Mouse (Mus musculus): Measurements from ENCODE around the gene Sipa1l1.
A peak's percentile ranks its signal among the peaks of the same experiment; 100 is the strongest.

Gene Sipa1l1

DNA sequence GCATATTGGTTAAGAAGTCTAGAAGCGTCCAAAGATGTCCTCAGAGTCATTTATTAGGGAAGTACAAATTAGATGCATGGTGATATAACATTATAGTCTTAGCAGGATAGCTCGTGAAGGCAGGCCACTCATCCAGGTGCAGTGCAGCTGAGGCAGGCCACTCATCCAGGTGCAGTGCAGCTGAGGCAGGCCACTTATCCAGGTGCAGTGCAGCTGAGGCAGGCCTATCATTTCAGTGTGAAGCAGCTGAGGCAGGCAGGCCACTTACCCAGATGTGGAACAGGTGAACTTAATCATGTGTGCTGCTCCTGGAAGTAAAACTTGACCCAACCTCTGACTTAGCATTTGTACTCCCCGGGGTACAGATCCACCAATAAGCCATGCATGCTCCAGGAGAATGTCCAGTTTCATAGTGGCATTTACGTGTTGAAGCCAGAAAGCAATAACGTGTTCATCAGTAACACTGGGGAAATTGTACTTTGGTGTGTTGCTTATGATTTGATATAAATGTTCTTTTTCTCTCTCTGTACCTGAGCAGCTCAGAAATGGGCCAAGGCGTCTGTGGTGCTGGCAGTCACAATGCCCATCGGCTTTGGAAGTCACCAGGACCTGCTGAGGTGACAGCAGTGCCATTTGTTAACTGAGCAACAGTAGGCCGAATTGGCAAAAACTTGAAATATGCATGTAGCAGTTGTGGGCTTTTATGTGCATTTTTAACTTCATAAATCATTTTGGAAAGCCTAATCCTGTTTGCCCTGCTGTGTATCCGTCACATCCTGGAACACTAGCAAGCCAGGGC is 129.7 kb downstream of the Sipa1l1 start:
- DNase-seq: peak; percentile 62 to 67

DNA sequence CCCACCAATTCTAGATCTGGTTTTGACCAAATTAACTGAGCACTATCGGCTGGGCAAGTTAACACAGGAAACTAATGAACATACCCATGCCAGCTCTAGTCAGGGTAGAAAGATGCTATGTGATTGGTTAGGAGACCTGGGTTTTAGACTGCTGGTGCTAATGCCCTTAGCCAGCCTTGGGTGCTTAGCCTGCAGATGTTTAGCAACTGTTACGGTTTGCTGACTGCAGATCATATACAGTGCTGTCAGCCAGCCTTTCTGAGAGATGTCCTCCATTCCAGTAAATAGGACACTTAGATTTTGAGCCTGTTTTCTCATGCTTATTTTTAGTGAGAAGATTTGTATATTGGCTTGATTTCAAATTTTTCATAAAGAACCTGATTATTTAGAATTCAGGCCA is 135.0 kb downstream of the Sipa1l1 start:
- no peak for DNase-seq

GRCm38 (mm10) chr12:82306035-82306434 is 136.9 kb downstream of the Sipa1l1 start:
- DNase-seq: no peak

GRCm38 (mm10) chr12:82311593-82311992 is 142.5 kb downstream of the Sipa1l1 start:
- no peak for DNase-seq

DNA sequence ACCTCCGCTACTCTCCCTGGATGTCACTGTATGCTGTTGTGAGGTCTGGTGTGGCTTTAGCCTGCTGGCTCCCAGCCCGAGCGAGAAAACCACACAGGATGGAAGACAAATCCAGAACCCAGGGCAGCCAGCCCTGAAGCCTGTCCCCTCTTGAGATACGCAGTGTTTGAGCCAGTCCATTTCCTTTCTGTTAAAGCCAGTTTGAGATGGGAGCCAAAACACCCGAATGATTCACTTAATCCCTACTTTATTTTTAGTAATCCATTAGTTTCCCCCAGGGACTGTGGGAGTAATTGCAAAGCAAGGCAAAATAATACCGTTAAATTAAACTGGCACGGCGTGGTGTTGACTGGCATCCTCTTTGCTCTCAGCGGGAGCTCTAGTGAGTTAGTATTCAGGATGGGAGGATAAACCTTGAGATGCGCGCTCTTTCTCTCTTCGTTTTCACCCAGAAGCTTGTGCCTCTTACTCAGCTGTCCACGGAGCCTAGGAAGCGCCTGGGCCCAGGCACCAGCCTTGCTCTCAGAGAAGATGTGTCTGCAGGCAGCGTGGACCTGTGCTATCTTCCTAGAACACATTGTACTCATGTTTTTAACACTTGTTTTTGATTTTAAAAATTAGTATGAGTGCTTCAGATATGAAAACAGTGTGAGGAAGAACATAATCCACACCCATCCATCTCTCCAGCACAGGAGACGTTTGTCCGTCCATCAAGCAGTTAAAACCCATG is 143.1 kb downstream of the Sipa1l1 start:
- DNase-seq: peak; percentile 72 to 73

- DNase-seq: no peak
Observed at GRCm38 (mm10) chr12:82313091-82313490, 144.0 kb downstream of the Sipa1l1 start.

DNA sequence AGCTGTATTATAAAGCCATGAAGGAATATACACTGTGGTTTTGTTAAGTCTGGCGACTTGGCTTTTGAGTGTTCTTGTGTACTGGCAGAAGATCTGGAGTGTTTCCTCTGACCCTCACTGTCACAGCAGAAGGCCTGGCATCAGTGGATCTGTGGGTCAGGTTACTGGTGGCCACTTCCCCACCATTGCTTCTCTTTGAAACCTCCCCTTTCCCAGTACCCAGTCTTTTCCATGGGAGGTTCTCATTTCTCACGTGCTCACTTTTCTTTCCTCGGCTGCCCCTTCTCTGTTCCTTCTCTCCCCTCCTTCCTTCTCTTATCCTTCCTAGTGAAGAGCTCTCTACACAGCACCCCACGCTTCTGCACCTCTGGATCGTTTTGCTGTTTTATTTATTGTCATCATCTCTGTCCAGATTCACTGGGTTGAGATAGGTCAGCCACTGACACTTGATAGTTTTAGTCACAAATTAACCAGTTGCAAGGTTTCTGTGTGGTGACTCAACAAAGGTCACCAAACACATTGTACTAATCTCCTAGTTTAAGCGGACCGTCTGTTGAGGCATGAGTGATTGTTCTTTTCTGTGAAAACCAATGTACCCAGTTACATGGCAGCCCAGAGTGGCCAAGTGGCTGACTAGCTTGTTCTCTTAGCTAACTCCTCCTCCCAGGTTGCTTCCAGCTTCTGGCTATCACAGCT is 150.5 kb downstream of the Sipa1l1 start:
- DNase-seq: no peak

DNA sequence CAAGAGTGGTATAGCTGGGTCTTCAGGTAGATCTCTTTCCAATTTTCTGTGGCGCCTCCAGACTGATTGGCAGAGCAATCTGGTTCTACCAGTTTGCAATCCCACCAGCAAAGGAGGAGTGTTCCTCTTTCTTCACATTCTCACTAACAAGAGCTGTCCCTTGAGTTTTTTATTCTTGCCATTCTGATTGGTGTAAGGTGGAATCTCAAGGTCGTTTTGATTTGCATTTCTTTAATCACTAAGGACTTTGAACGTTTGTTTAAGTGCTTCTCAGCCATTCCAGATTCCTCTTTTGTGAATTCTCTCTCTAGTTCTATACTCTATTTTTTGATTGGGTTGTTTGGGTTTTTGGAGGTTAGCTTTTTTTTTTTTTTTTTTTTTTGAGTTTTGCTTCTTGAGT is 151.1 kb downstream of the Sipa1l1 start:
- DNase-seq: no peak

GRCm38 (mm10) chr12:82321397-82321796 is 152.3 kb downstream of the Sipa1l1 start:
- no peak for DNase-seq

DNA sequence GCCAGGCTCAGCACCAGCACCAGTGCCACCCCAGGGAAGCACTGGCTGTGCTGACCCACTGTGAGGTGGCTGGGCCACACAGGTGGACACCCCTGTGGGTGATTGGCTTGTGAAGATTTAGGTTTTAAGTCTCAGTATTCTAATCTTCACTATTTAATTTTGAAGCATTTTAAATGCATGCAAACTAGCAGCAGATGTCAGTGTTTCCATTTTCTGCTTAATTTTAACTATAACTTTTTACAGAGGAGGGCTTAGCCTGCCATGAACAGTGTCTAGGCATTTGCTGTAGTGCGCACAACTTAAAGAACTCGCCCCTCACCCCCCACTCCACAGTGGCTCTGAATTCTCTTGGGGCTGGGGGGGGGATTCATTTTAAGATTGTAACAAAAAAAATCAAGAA is 152.7 kb downstream of the Sipa1l1 start:
- DNase-seq: no peak

GRCm38 (mm10) chr12:82322759-82323451 is 153.8 kb downstream of the Sipa1l1 start:
- no peak for DNase-seq

DNA sequence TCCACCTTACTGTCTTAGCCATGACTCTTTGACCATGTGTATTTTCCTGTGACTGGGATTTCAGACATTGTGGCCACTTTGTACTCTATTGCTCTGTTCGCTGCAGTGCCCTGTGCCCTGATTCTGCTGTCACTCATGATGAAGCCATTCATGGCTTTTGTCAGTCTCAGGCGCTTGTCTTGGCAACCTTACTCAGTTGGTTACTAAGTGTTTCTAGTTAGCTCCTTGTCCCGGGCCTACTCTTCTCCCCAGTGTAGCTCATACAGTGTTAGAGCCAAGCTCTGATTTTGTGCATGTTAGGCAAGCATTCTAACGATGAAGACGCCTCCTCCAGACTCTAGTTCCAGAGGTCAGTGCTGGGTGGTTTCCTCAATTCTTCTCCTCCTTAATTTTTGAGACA is 155.5 kb downstream of the Sipa1l1 start:
- DNase-seq: no peak

GRCm38 (mm10) chr12:82325502-82325901 is 156.4 kb downstream of the Sipa1l1 start:
- DNase-seq: no peak

- no peak for DNase-seq
Observed at GRCm38 (mm10) chr12:82326438-82326837, 157.3 kb downstream of the Sipa1l1 start.

- DNase-seq: no peak
Observed at GRCm38 (mm10) chr12:82328112-82328511, 159.0 kb downstream of the Sipa1l1 start.

DNA sequence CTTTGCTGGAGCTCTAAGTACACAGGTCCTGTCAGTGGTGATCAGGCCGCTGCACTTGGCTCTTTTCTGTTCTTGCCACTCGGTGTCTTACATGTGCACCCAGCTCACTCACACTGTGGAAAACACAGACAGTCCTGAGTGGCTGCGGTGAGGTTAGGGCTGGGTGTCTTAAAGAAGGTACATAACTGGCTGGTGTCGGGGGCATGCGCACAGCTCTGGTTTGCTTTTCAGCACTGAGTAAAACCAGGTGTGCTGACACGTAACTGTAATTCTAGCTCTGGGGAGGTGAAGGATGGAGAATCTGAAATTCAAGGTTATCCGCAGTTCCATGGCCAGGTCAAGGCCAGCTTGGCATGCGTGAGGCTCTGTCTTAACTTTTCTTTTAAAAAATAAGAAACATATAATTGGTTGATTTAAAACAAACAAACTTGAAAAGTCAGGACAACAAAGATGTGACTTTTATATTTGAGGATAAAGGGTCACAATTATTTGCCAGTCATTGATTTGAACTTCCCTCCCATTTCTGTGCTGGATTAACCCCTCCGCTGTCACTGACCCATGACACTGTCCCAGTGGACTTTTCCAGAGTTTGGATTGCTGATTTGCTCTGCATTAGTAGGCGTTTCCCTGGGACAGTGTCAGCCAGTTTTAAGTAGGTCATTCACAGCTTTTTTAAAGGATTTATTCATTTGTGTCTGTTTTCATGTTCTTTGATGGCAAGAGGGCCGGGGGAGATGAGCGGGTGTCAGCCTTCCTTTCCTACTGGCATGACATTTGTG is 163.9 kb downstream of the Sipa1l1 start:
- no peak for DNase-seq

- DNase-seq: peak in 1 of 2 experiments; percentile 19
Observed at GRCm38 (mm10) chr12:82333999-82334398, 164.9 kb downstream of the Sipa1l1 start.

GRCm38 (mm10) chr12:82334550-82334949 is 165.4 kb downstream of the Sipa1l1 start:
- DNase-seq: no peak

GRCm38 (mm10) chr12:82335095-82335494 is 166.0 kb downstream of the Sipa1l1 start:
- no peak for DNase-seq

- DNase-seq: no peak
Observed at GRCm38 (mm10) chr12:82338550-82338949, 169.4 kb downstream of the Sipa1l1 start.

DNA sequence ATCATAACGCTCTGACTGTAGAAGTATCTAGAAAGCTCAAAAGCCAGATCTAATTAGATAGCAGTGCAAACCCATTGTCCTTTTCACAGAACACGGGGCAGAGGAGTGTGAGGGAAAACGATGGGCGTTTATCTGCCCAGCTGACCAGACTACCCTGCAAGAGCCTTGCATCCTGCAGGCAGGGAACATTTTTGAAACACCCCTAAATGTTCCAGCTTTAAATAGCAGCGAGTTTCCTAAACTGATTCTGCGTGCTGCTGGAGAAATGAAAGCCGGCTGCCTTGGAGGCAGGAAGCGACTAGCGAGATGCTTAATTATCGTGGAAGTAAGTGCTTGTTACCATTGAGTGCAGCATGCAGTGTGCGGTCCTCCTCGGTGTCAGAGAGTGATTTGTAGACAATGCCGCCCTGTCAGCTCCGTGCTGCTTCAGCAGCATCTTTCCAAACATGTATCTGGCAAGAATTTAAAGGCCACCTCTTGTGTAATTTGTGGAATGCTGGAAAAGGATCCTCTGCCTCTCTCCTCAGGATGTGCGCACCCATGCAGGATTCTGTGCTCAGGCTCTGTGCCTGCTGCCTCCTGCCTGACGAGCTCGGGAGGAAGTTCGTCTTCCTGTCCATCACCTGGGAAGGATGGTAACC is 170.2 kb downstream of the Sipa1l1 start:
- peak; percentile 50 to 61 for DNase-seq

Measured in cerebellum, adult 18-20 months (tissue).